Mouse (Mus musculus): ENCODE data around the gene Phlda2. TPM values are rescaled to one million over a fixed set of nuclear protein-coding genes. Genes with fewer than 3 reads are reported as not detected.

The Phlda2 gene
- polyA plus RNA-seq, 1 experiment from 2014 or later: not detected

GRCm38 (mm10) chr7:143473347-143474101 lies 29.4 kb downstream of the Phlda2 start, which contains the start of gene Slc22a18:
Gene Slc22a18 (plus strand): TSS chr7:143473736.
- no peaks in the 10 kb centered on the region for H3K36me3 ChIP-seq (ENCODE audit: poor library complexity, severe bottlenecking)
- H3K4me2 ChIP-seq: no peak within 1 kb of the TSS
- no peak for ATAC-seq
- H3K27ac ChIP-seq: no peak within 1 kb of the TSS
- H3K4me1 ChIP-seq: no peaks in the 10 kb centered on the region
- H3K9me3 ChIP-seq (replicated peaks): no peaks in the 10 kb centered on the region
- H3K4me3 ChIP-seq: no peak within 1 kb of the TSS
- 54% methylated on average over 4 of the region's 4 CpGs for WGBS
- H3K27me3 ChIP-seq: peaks cover 26% of the 10 kb centered on the region
- no peak within 1 kb of the TSS for H3K9ac ChIP-seq

GRCm38 (mm10) chr7:143469946-143470345 lies 33.0 kb downstream of the Phlda2 start:
- no peaks in the 10 kb centered on the region for H3K36me3 ChIP-seq (ENCODE audit: poor library complexity, severe bottlenecking)
- no peak overlapping the region for H3K27ac ChIP-seq
- ATAC-seq: peak; percentile 54
- H3K4me1 ChIP-seq: peaks cover 24% of the 10 kb centered on the region
- no peak overlapping the region for H3K4me2 ChIP-seq
- no peak overlapping the region for H3K4me3 ChIP-seq
- H3K27me3 ChIP-seq: peaks cover 29% of the 10 kb centered on the region
- H3K9ac ChIP-seq: no peak overlapping the region
- no peaks in the 10 kb centered on the region for H3K9me3 ChIP-seq (replicated peaks)
- WGBS: 19% methylated on average over 8 of the region's 8 CpGs

DNA sequence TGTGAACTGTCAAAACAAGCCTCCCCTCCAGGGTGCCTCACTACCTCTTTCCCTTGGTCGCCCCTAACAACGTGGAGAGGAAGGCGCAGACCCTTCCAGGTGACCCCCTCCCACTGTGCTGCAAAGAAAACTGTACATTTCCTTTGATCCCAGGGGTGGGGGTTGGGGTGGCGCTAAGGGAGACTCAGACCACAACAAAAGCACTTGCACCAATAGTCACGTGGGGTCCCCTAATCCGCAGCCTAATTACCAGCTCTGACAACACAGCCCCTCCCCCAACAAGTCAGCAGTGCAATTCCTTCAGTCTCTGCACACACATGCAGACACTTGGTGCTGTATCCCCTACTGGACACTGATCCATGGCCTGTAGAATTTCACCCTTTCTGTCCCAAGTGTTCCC lies 35.2 kb downstream of the Phlda2 start:
- Histone ChIP-seq H3K4me2 (peak overlapping the region; percentile 33; the same call in 1 of the 2 replicates), H3K9ac (no peak overlapping the region), H3K9me3 (replicated peaks) (no peaks in the 10 kb centered on the region), H3K4me3 (no peak overlapping the region), H3K4me1 (peaks cover 29% of the 10 kb centered on the region), H3K36me3 (ENCODE audit: poor library complexity, severe bottlenecking) (no peaks in the 10 kb centered on the region), H3K27me3 (peaks cover 49% of the 10 kb centered on the region), H3K27ac (no peak overlapping the region)
- WGBS: 0% methylated on average over 6 of the region's 6 CpGs
- ATAC-seq: no peak

- peaks cover 57% of the 10 kb centered on the region for H3K27me3 ChIP-seq
- H3K4me3 ChIP-seq: no peak overlapping the region
- no peaks in the 10 kb centered on the region for H3K36me3 ChIP-seq (ENCODE audit: poor library complexity, severe bottlenecking)
- H3K4me1 ChIP-seq: peaks cover 29% of the 10 kb centered on the region
- 34% methylated on average over 14 of the region's 14 CpGs for WGBS
- ATAC-seq: peak; percentile 19; the same call in 1 of the 2 replicates
- no peak overlapping the region for H3K9ac ChIP-seq
- H3K9me3 ChIP-seq (replicated peaks): 0 out of 2 replicates have a peak, but pooled peaks cover 2% of the 10 kb centered on the region
- no peak overlapping the region for H3K27ac ChIP-seq
- no peak overlapping the region for H3K4me2 ChIP-seq
These were observed 36.8 kb downstream of the Phlda2 start for GRCm38 (mm10) chr7:143466099-143466677.

- peaks cover 12% of the 10 kb centered on the region for H3K9me3 ChIP-seq (replicated peaks)
- peak overlapping the region; percentile 30 for H3K4me3 ChIP-seq
- peak; percentile 7; the same call in 1 of the 2 replicates for ATAC-seq
- H3K27me3 ChIP-seq: peaks cover 57% of the 10 kb centered on the region
- peaks cover 29% of the 10 kb centered on the region for H3K4me1 ChIP-seq
- H3K9ac ChIP-seq: peak overlapping the region; percentile 57
- H3K36me3 ChIP-seq (ENCODE audit: poor library complexity, severe bottlenecking): no peaks in the 10 kb centered on the region
- H3K27ac ChIP-seq: no peak overlapping the region
- 25% methylated on average over 53 of the region's 56 CpGs for WGBS
- peak overlapping the region; percentile 65 for H3K4me2 ChIP-seq
These were observed 38.0 kb downstream of the Phlda2 start for GRCm38 (mm10) chr7:143464811-143465560.

DNA sequence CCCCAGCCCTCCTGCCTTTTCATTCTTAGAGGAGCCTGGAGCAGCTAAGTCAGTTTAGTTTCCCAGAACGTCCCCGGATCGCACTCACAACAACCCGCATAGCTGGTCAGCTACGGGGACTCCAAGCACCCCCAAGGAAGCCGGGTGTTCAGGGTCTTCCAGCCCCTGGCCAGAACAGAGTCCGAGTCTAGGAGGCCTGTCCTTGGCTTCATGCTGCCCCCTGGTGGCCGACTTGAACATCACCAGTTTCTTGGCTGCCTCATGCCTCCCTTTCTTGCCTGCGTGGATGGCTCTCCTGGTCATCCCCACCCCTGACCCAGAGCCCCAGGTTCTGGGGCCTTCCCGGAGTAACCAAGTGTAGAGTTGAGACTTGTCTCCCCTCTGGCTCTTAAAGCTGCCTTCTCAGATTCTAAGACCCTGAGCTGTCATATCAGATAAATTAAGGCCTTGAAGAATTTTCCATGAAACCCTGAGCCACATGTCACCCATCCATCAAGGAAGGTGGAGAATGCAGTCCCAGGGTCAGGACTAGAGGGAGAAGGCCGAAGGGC lies 39.0 kb downstream of the Phlda2 start:
- Histone ChIP-seq H3K9me3 (replicated peaks) (peaks cover 23% of the 10 kb centered on the region), H3K4me2 (no peak overlapping the region), H3K9ac (no peak overlapping the region), H3K27ac (no peak overlapping the region), H3K4me3 (no peak overlapping the region), H3K27me3 (peaks cover 64% of the 10 kb centered on the region), H3K4me1 (peaks cover 29% of the 10 kb centered on the region), H3K36me3 (ENCODE audit: poor library complexity, severe bottlenecking) (no peaks in the 10 kb centered on the region)
- ATAC-seq: no peak
- WGBS: 36% methylated on average over 11 of the region's 11 CpGs

DNA sequence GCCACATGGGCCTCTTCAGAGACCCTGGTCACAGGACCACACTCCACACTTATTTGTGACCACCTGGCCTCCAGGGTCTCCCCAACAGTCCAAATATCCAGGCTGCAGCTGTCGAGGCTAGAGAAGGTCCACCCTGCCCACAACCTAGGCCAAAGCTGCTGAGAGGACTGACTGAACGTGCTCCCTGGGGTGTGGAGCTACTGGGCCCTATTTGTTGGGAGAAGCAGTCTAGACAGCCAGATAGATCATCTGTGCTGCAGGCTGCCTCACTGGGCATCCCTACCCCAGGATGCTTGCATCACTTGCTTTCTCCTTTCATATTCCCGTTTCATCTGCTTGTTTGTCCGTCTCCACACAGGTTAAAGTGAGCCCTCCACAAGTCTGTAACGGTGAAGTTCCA lies 40.4 kb downstream of the Phlda2 start:
- H3K36me3 ChIP-seq (ENCODE audit: poor library complexity, severe bottlenecking): no peaks in the 10 kb centered on the region
- H3K9me3 ChIP-seq (replicated peaks): peaks cover 26% of the 10 kb centered on the region
- H3K27me3 ChIP-seq: peaks cover 71% of the 10 kb centered on the region
- H3K27ac ChIP-seq: no peak overlapping the region
- peaks cover 21% of the 10 kb centered on the region for H3K4me1 ChIP-seq
- 82% methylated on average over 5 of the region's 5 CpGs for WGBS
- H3K4me2 ChIP-seq: no peak overlapping the region
- no peak overlapping the region for H3K4me3 ChIP-seq
- H3K9ac ChIP-seq: no peak overlapping the region
- no peak for ATAC-seq

DNA sequence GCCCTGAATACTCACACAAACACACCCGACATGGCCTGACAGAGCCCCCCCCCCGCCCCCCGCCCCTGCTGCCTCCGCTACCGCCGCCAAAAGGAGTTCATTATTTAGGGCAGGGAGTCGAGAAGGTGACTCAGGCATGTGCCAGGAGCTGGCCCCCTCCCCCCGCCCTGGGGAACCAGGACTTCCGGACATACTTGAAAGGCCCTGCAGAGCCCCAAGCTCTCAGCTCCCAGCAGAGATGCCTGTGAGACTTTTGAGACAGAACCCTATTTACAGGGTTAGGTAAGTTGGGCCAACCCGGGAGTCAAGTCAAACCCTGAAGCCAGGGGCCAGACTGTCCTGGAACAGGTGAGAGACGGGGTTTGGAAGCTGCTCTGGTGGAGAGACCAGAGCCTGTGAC lies 41.0 kb downstream of the Phlda2 start:
- H3K36me3 ChIP-seq (ENCODE audit: poor library complexity, severe bottlenecking): no peaks in the 10 kb centered on the region
- no peak for ATAC-seq
- H3K9me3 ChIP-seq (replicated peaks): peaks cover 26% of the 10 kb centered on the region
- H3K4me3 ChIP-seq: no peak overlapping the region
- peak overlapping the region; percentile 60; the same call in 1 of the 2 replicates for H3K4me2 ChIP-seq
- H3K27ac ChIP-seq: no peak overlapping the region
- H3K4me1 ChIP-seq: peaks cover 15% of the 10 kb centered on the region
- 44% methylated on average over 11 of the region's 11 CpGs for WGBS
- peaks cover 77% of the 10 kb centered on the region for H3K27me3 ChIP-seq
- H3K9ac ChIP-seq: no peak overlapping the region

DNA sequence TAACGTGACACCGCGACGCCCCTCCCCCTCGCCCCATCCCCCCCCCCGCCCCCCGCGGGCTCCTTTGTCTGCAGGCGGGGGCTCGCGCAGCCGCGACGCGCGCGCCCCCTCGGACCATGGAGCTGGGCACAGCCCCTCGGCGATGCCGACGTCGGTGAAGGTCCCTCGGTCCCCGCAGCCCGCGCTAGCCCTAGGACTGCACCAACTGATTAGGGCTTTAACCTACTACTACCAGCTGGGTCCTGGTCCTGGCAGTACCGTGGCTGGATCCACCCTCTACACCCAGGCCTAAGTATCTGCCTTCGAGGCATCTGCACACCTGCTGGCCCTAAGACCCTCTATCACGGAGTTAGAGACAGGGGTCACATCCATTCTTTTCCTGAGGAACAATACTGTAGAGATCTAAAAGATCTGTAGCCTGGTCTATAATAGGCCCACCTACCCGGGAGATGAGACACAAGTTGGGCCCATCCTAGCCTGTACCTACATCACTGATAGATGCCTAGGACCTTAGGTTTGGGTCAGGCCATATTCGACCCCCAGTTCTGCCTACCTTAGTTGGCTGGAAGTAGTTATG lies 41.6 kb downstream of the Phlda2 start:
- H3K9me3 ChIP-seq (replicated peaks): peaks cover 26% of the 10 kb centered on the region
- 46% methylated on average over 24 of the region's 32 CpGs for WGBS
- H3K36me3 ChIP-seq (ENCODE audit: poor library complexity, severe bottlenecking): no peaks in the 10 kb centered on the region
- peak overlapping the region; percentile 48; the same call in 1 of the 2 replicates for H3K9ac ChIP-seq
- H3K4me1 ChIP-seq: peaks cover 11% of the 10 kb centered on the region
- peaks cover 82% of the 10 kb centered on the region for H3K27me3 ChIP-seq
- peak; percentile 71 for ATAC-seq
- H3K4me3 ChIP-seq: peak overlapping the region; percentile 47
- peak overlapping the region; percentile 60 for H3K4me2 ChIP-seq
- H3K27ac ChIP-seq: no peak overlapping the region

- H3K27me3 ChIP-seq: peaks cover 84% of the 10 kb centered on the region
- H3K9me3 ChIP-seq (replicated peaks): peaks cover 26% of the 10 kb centered on the region
- WGBS: 33% methylated on average over 34 of the region's 48 CpGs
- H3K36me3 ChIP-seq (ENCODE audit: poor library complexity, severe bottlenecking): no peaks in the 10 kb centered on the region
- peak within 1 kb of the TSS; percentile 48 for H3K27ac ChIP-seq
- H3K4me1 ChIP-seq: peaks cover 10% of the 10 kb centered on the region
- peak within 1 kb of the TSS; percentile 68 for H3K9ac ChIP-seq
- peak within 1 kb of the TSS; percentile 47 for H3K4me3 ChIP-seq
- ATAC-seq: peak; percentile 90
- H3K4me2 ChIP-seq: peak within 1 kb of the TSS; percentile 60
These were observed 42.1 kb downstream of the Phlda2 start, which contains the start of gene Cdkn1c for GRCm38 (mm10) chr7:143460874-143461273. Gene Cdkn1c (minus strand): TSS chr7:143461050.

GRCm38 (mm10) chr7:143460217-143460834 lies 42.6 kb downstream of the Phlda2 start:
- Histone ChIP-seq H3K4me2 (peak overlapping the region; percentile 60), H3K9me3 (replicated peaks) (peaks cover 26% of the 10 kb centered on the region), H3K4me1 (peaks cover 9% of the 10 kb centered on the region), H3K4me3 (peak overlapping the region; percentile 47), H3K36me3 (ENCODE audit: poor library complexity, severe bottlenecking) (no peaks in the 10 kb centered on the region), H3K9ac (peak overlapping the region; percentile 68), H3K27me3 (peaks cover 82% of the 10 kb centered on the region), H3K27ac (peak overlapping the region; percentile 48)
- ATAC-seq: peak; percentile 6; the same call in 1 of the 2 replicates
- 45% methylated on average over 53 of the region's 60 CpGs for WGBS

Measured in forebrain, embryonic 13.5 days (tissue).